Comparison of ENCODE assay signal across 33 mouse cellular contexts in genomic region chr14:54384396-54384795, GRCm38 (mm10). TPM values are rescaled to one million over a fixed set of nuclear protein-coding genes. Genes with fewer than 3 reads are reported as not detected.
DNase-seq lines count a peak whose midpoint lies in the region; ATAC-seq and TF ChIP-seq lines count a peak whose summit lies in the region.
"Had no signal": no experiment of that assay in that cellular context is flagged by ENCODE, and none has a peak within 500 bp of the region (broad histone marks: within the 10 kb centered on the region; RNA-seq: fewer than 3 reads in every experiment).

No protein-coding gene starts in this region.

- no peak overlapping the region for H3K4me2 ChIP-seq in intestine, embryonic 16.5 days (ENCODE audit: low read depth, low read length)
- no peak overlapping the region for H3K4me2 ChIP-seq in intestine, embryonic 15.5 days (replicated peaks)
- H3K4me2 ChIP-seq: embryonic facial prominence, embryonic 13.5 days; heart, embryonic 15.5 days; hindbrain, embryonic 12.5 days; limb, embryonic 15.5 days; lung, embryonic 14.5 days; midbrain, embryonic 11.5 days; neural tube, embryonic 13.5 days had no signal

- TF ChIP-seq EP300 in ES-Bruce4 (IDR thresholded peaks at IDR 0.05; ENCODE audit: insufficient read depth, low read depth, low read length) = no peak

- peaks cover 57% of the 10 kb centered on the region for H3K4me1 ChIP-seq in intestine, embryonic 16.5 days (ENCODE audit: control insufficient read depth, insufficient read depth, low read length)
- peaks cover 29% of the 10 kb centered on the region for H3K4me1 ChIP-seq in intestine, embryonic 15.5 days (replicated peaks)
- peaks cover 12% of the 10 kb centered on the region for H3K4me1 ChIP-seq in ES-Bruce4 (ENCODE audit: control insufficient read depth, insufficient read depth, low read length)
- H3K4me1 ChIP-seq: embryonic facial prominence, embryonic 13.5 days; heart, embryonic 10.5 days; hindbrain, embryonic 12.5 days; limb, embryonic 15.5 days; neural tube, embryonic 13.5 days had no signal

- no peaks in the 10 kb centered on the region for H3K27me3 ChIP-seq in intestine, embryonic 16.5 days (replicated peaks; ENCODE audit: control insufficient read depth, insufficient read depth, low read length)
- no peaks in the 10 kb centered on the region for H3K27me3 ChIP-seq in intestine, embryonic 15.5 days (replicated peaks)
- no peaks in the 10 kb centered on the region for H3K27me3 ChIP-seq in ES-Bruce4 (ENCODE audit: control insufficient read depth, insufficient read depth, low read length, poor library complexity, severe bottlenecking)
- H3K27me3 ChIP-seq: embryonic facial prominence, embryonic 13.5 days; heart, embryonic 15.5 days; hindbrain, embryonic 12.5 days; limb, embryonic 15.5 days; neural tube, embryonic 13.5 days had no signal

- TF ChIP-seq CTCF in ES-Bruce4 (IDR thresholded peaks at IDR 0.05; ENCODE audit: low read depth, low read length) = no peak
- no peak for TF ChIP-seq CTCF in gastrocnemius, adult 2 months (IDR thresholded peaks at IDR 0.05)

- H3K27ac ChIP-seq in intestine, embryonic 16.5 days (ENCODE audit: low read length) = peak overlapping the region; percentile 46
- no peak overlapping the region for H3K27ac ChIP-seq in intestine, embryonic 15.5 days
- H3K27ac ChIP-seq in ES-Bruce4 (ENCODE audit: insufficient read depth, low read length) = peak overlapping the region; percentile 52; the same call in 1 of the 2 replicates
- no peak overlapping the region for H3K27ac ChIP-seq in gastrocnemius, adult 2 months
- H3K27ac ChIP-seq: embryonic facial prominence, embryonic 13.5 days; heart, embryonic 10.5 days; heart, embryonic 15.5 days; hindbrain, embryonic 12.5 days; hindbrain, postnatal 0 days; limb, embryonic 10.5 days; limb, embryonic 15.5 days; neural tube, embryonic 13.5 days had no signal

- H3K36me3 ChIP-seq in intestine, embryonic 16.5 days (ENCODE audit: control insufficient read depth, insufficient read depth, low read length) = no peaks in the 10 kb centered on the region
- H3K36me3 ChIP-seq in intestine, embryonic 15.5 days = no peaks in the 10 kb centered on the region
- peaks cover 23% of the 10 kb centered on the region; the same call in 1 of the 2 replicates for H3K36me3 ChIP-seq in ES-Bruce4 (ENCODE audit: control insufficient read depth, insufficient read depth, low read length, poor library complexity, severe bottlenecking)
- H3K36me3 ChIP-seq: embryonic facial prominence, embryonic 13.5 days; heart, embryonic 10.5 days; heart, embryonic 15.5 days; hindbrain, embryonic 12.5 days; limb, embryonic 10.5 days; limb, embryonic 15.5 days; neural tube, embryonic 13.5 days had no signal

- 82% methylated on average over 8 of the region's 8 CpGs for WGBS in intestine, embryonic 16.5 days
- WGBS in intestine, embryonic 15.5 days = 80% methylated on average over 8 of the region's 8 CpGs

- no peak for ATAC-seq in intestine, embryonic 16.5 days
- ATAC-seq in intestine, embryonic 15.5 days = no peak
- ATAC-seq in erythroid progenitor cell, adult 5-6 weeks (replicated peaks; ENCODE audit: low FRiP score, poor library complexity, severe bottlenecking) = 0 out of 2 replicates have a peak, but pooled peaks have one; percentile 35
- ATAC-seq in megakaryocyte progenitor cell, adult 5-6 weeks (replicated peaks; ENCODE audit: poor library complexity) = peak; percentile 91
- ATAC-seq in monocyte, adult 5-6 weeks (replicated peaks; ENCODE audit: insufficient number of reproducible peaks, low FRiP score, low TSS enrichment, poor library complexity, severe bottlenecking) = no peak
- ATAC-seq: hindbrain, postnatal 0 days; midbrain, embryonic 16.5 days had no signal

- no peak overlapping the region for H3K4me3 ChIP-seq in intestine, embryonic 16.5 days (ENCODE audit: low read length)
- H3K4me3 ChIP-seq in intestine, embryonic 15.5 days (replicated peaks) = no peak overlapping the region
- H3K4me3 ChIP-seq in ES-Bruce4 (ENCODE audit: low read depth, low read length) = no peak overlapping the region
- H3K4me3 ChIP-seq in gastrocnemius, adult 2 months = no peak overlapping the region
- H3K4me3 ChIP-seq: embryonic facial prominence, embryonic 13.5 days; heart, embryonic 10.5 days; heart, embryonic 15.5 days; hindbrain, embryonic 12.5 days; limb, embryonic 10.5 days; limb, embryonic 15.5 days; myocyte; neural tube, embryonic 13.5 days had no signal

- H3K9ac ChIP-seq in intestine, embryonic 16.5 days (ENCODE audit: low read depth, low read length) = no peak overlapping the region
- H3K9ac ChIP-seq in intestine, embryonic 15.5 days = no peak overlapping the region
- no peak overlapping the region for H3K9ac ChIP-seq in ES-Bruce4 (ENCODE audit: low read depth, poor library complexity, severe bottlenecking)
- H3K9ac ChIP-seq: embryonic facial prominence, embryonic 13.5 days; heart, embryonic 15.5 days; hindbrain, embryonic 12.5 days; limb, embryonic 15.5 days; lung, embryonic 14.5 days; neural tube, embryonic 13.5 days had no signal

- H3K9me3 ChIP-seq in intestine, embryonic 16.5 days (ENCODE audit: control insufficient read depth, low read length) = no peaks in the 10 kb centered on the region
- H3K9me3 ChIP-seq in intestine, embryonic 15.5 days = no peaks in the 10 kb centered on the region
- no peaks in the 10 kb centered on the region for H3K9me3 ChIP-seq in ES-Bruce4 (replicated peaks; ENCODE audit: control insufficient read depth, insufficient read depth, low read length, poor library complexity, severe bottlenecking)
- H3K9me3 ChIP-seq: embryonic facial prominence, embryonic 13.5 days; heart, embryonic 10.5 days; heart, embryonic 15.5 days; hindbrain, embryonic 12.5 days; limb, embryonic 10.5 days; limb, embryonic 15.5 days; neural tube, embryonic 13.5 days had no signal

- intact Hi-C loops in gastrocnemius, adult 2 months (cut with DNase I) = no loop called here

- no peak for TF ChIP-seq POLR2A in ES-Bruce4 (IDR thresholded peaks at IDR 0.05; ENCODE audit: insufficient read depth, low read length)

- DNase-seq in natural killer cell, adult 2 months (ENCODE audit: low spot score in 2 of 2) = no peak
- DNase-seq in gastrocnemius, adult 2 months = no peak
- DNase-seq: adrenal gland, postnatal 10 days; cerebellum, adult 11 months; cerebellum, adult 9-10 months; cerebellum, postnatal 36 days; gastrocnemius, postnatal 14 days; heart, adult 11 months; heart, postnatal 36 days; kidney, adult 11 months; kidney, postnatal 36 days; layer of hippocampus, postnatal 36 days; lung, embryonic 14.5 days; lung, postnatal 14 days; right cerebral cortex, postnatal 4 days; thymus, postnatal 4 days had no signal

RNA-seq across cellular contexts. Expression of gene Oxa1l, which starts 23.8 kb away (rescaled TPM):
- 42.9 and 48.6 TPM in 2 replicates for polyA plus RNA-seq in intestine, embryonic 16.5 days (2015; fragmentation: Nextera tagmentation; extraction: Ambion mirVana)
- polyA plus RNA-seq in intestine, embryonic 15.5 days (2015; fragmentation: Nextera tagmentation; extraction: Ambion mirVana) = 41.7 and 48.8 TPM in 2 replicates
- polyA plus RNA-seq in ES-Bruce4 (2011; ENCODE audit: insufficient read depth, insufficient read length, low read depth, missing spikeins) = 86.1 and 96.4 TPM in 2 replicates
- 13.3 and 21.0 TPM in 2 replicates for total RNA-seq in erythroid progenitor cell, adult 5-6 weeks (2015; ENCODE audit: low replicate concordance)
- total RNA-seq in erythroid progenitor cell, adult 5-6 weeks (2017; ENCODE audit: low replicate concordance) = 14.0 and 19.3 TPM in 2 replicates
- total RNA-seq in megakaryocyte progenitor cell, adult 5-6 weeks (2015) = 49.6 and 56.2 TPM in 2 replicates
- 37.0 and 37.9 TPM in 2 replicates for total RNA-seq in megakaryocyte progenitor cell, adult 5-6 weeks (2017)
- total RNA-seq in monocyte, adult 5-6 weeks (2017) = 24.6 to 34.7 TPM (median 29.1 TPM) in 3 replicates
- 10 to 100 TPM; 49.1 to 54.6 TPM for total RNA-seq in gastrocnemius, adult 2 months (2021)

RNA-seq across cellular contexts. Expression of gene Slc7a7, which starts 33.2 kb away (rescaled TPM):
- 93.8 and 111 TPM in 2 replicates for polyA plus RNA-seq in intestine, embryonic 16.5 days (2015; fragmentation: Nextera tagmentation; extraction: Ambion mirVana)
- polyA plus RNA-seq in intestine, embryonic 15.5 days (2015; fragmentation: Nextera tagmentation; extraction: Ambion mirVana) = 51.0 and 56.3 TPM in 2 replicates
- 46.6 and 47.7 TPM in 2 replicates for polyA plus RNA-seq in ES-Bruce4 (2011; ENCODE audit: insufficient read depth, insufficient read length, low read depth, missing spikeins)
- 1.7 and 2.5 TPM in 2 replicates for total RNA-seq in erythroid progenitor cell, adult 5-6 weeks (2015; ENCODE audit: low replicate concordance)
- 1.4 and 1.9 TPM in 2 replicates for total RNA-seq in erythroid progenitor cell, adult 5-6 weeks (2017; ENCODE audit: low replicate concordance)
- 2.7 and 3.5 TPM in 2 replicates for total RNA-seq in megakaryocyte progenitor cell, adult 5-6 weeks (2015)
- 5.4 and 6.4 TPM in 2 replicates for total RNA-seq in megakaryocyte progenitor cell, adult 5-6 weeks (2017)
- total RNA-seq in monocyte, adult 5-6 weeks (2017) = 11.3 to 16.7 TPM (median 13.6 TPM) in 3 replicates
- total RNA-seq in gastrocnemius, adult 2 months (2021) = 1 to 10 TPM in 1 of 2 experiments, under 1 TPM in 1; 0.56 to 2.0 TPM

RNA-seq across cellular contexts. Expression of gene Mrpl52, which starts 42.3 kb away (rescaled TPM):
- polyA plus RNA-seq in intestine, embryonic 16.5 days (2015; fragmentation: Nextera tagmentation; extraction: Ambion mirVana) = 249 and 267 TPM in 2 replicates
- polyA plus RNA-seq in intestine, embryonic 15.5 days (2015; fragmentation: Nextera tagmentation; extraction: Ambion mirVana) = 270 and 308 TPM in 2 replicates
- polyA plus RNA-seq in ES-Bruce4 (2011; ENCODE audit: insufficient read depth, insufficient read length, low read depth, missing spikeins) = 114 and 115 TPM in 2 replicates
- total RNA-seq in erythroid progenitor cell, adult 5-6 weeks (2015; ENCODE audit: low replicate concordance) = 74.6 and 93.1 TPM in 2 replicates
- total RNA-seq in erythroid progenitor cell, adult 5-6 weeks (2017; ENCODE audit: low replicate concordance) = 1.1 and 26.1 TPM in 2 replicates
- 118 and 124 TPM in 2 replicates for total RNA-seq in megakaryocyte progenitor cell, adult 5-6 weeks (2015)
- 75.1 and 86.7 TPM in 2 replicates for total RNA-seq in megakaryocyte progenitor cell, adult 5-6 weeks (2017)
- 49.3 to 72.4 TPM (median 52.8 TPM) in 3 replicates for total RNA-seq in monocyte, adult 5-6 weeks (2017)
- 100 to 1,000 TPM; 102 to 111 TPM for total RNA-seq in gastrocnemius, adult 2 months (2021)

RNA-seq across cellular contexts. Expression of gene Mmp14, which starts 47.0 kb away (rescaled TPM):
- polyA plus RNA-seq in intestine, embryonic 16.5 days (2015; fragmentation: Nextera tagmentation; extraction: Ambion mirVana) = 89.7 and 90.7 TPM in 2 replicates
- 110 and 112 TPM in 2 replicates for polyA plus RNA-seq in intestine, embryonic 15.5 days (2015; fragmentation: Nextera tagmentation; extraction: Ambion mirVana)
- 50.4 and 60.7 TPM in 2 replicates for polyA plus RNA-seq in ES-Bruce4 (2011; ENCODE audit: insufficient read depth, insufficient read length, low read depth, missing spikeins)
- total RNA-seq in erythroid progenitor cell, adult 5-6 weeks (2015; ENCODE audit: low replicate concordance) = 1.8 TPM in 1 of 2 replicates, not detected in the other
- 1.4 and 1.7 TPM in 2 replicates for total RNA-seq in erythroid progenitor cell, adult 5-6 weeks (2017; ENCODE audit: low replicate concordance)
- 2.1 and 4.5 TPM in 2 replicates for total RNA-seq in megakaryocyte progenitor cell, adult 5-6 weeks (2015)
- total RNA-seq in megakaryocyte progenitor cell, adult 5-6 weeks (2017) = 3.0 and 4.1 TPM in 2 replicates
- 0.78 to 0.96 TPM in 2 of 3 replicates, not detected in the other for total RNA-seq in monocyte, adult 5-6 weeks (2017)
- 10 to 100 TPM in 1 of 2 experiments, 1 to 10 TPM in 1; 8.5 to 14.0 TPM for total RNA-seq in gastrocnemius, adult 2 months (2021)

Comparison
In these comparisons a context has a peak if more than half of its experiments do, and no peak if none do; other contexts are left out.
1. H3K27ac ChIP-seq: peak in intestine, embryonic 16.5 days (single experiment) and ES-Bruce4 (single experiment); none in intestine, embryonic 15.5 days (single experiment) and gastrocnemius, adult 2 months (single experiment).
2. ATAC-seq: peak in erythroid progenitor cell, adult 5-6 weeks (single experiment) and megakaryocyte progenitor cell, adult 5-6 weeks (single experiment); none in intestine, embryonic 16.5 days (single experiment), intestine, embryonic 15.5 days (single experiment) and monocyte, adult 5-6 weeks (single experiment).